Mouse (Mus musculus) forebrain, embryonic 13.5 days (tissue): ENCODE results near the gene Lhb. TPM values are rescaled to one million over a fixed set of nuclear protein-coding genes. Genes with fewer than 3 reads are reported as not detected.

Experiments
- ATAC-seq: fragments of 200-750 bp; cut with Nextera tagmentation; 2 replicates; pipeline ENCODE4 v1.8.0; 2017
- H3K27ac ChIP-seq: fragments of 300-500 bp; sonication (generic); 2 replicates; pipeline ENCODE4 v1.5.1; 2015; ENCODE audit warnings: inconsistent platforms, mild to moderate bottlenecking, moderate library complexity
- H3K27me3 ChIP-seq: fragments of 300-500 bp; sonication (generic); 2 replicates; pipeline ENCODE4 v1.6.1; 2015; ENCODE audit warnings: mild to moderate bottlenecking, inconsistent platforms
- H3K36me3 ChIP-seq: fragments of 300-500 bp; sonication (generic); 2 replicates; pipeline ENCODE4 v1.6.1; 2015; ENCODE audit warnings: mild to moderate bottlenecking, inconsistent platforms; ENCODE audit not compliant: poor library complexity, severe bottlenecking
- H3K4me1 ChIP-seq: fragments of 300-500 bp; sonication (generic); 2 replicates; pipeline ENCODE4 v1.6.1; 2015; ENCODE audit warnings: inconsistent platforms
- H3K4me2 ChIP-seq: fragments of 300-500 bp; sonication (generic); 2 replicates; pipeline ENCODE4 v1.6.1; 2015; ENCODE audit warnings: inconsistent platforms, mild to moderate bottlenecking, moderate library complexity
- H3K4me3 ChIP-seq: fragments of 300-500 bp; sonication (generic); 2 replicates; pipeline ENCODE4 v1.5.1; 2015; ENCODE audit warnings: mild to moderate bottlenecking, inconsistent platforms
- H3K9ac ChIP-seq: fragments of 300-500 bp; sonication (generic); 2 replicates; pipeline ENCODE4 v1.6.1; 2015; ENCODE audit warnings: mild to moderate bottlenecking, inconsistent platforms
- H3K9me3 ChIP-seq: fragments of 300-500 bp; sonication (generic); replicated peaks from 2 replicates; pipeline ENCODE4 v1.6.1; 2016; ENCODE audit warnings: inconsistent platforms
- WGBS: fragments of 180-500 bp; shearing (Covaris S2); methylation state at CpG from one replicate; pipeline ENCODE4 v1.1.7; 2015; 5-methylcytosine and 5-hydroxymethylcytosine counted together
- microRNA-seq: library from miRNA; unstranded; fragments of <30 nt; microRNA quantifications from one replicate; pipeline ENCODE4, GENCODE M21; 2016
- polyA plus RNA-seq: library from polyadenylated mRNA; unstranded; fragments of >200 nt; fragmentation: Nextera tagmentation; extraction: Ambion mirVana; gene quantifications from 2 replicates; pipeline ENCODE4 v1.2.1, GENCODE M21; 2015

The Lhb gene
- polyA plus RNA-seq, 1 experiment from 2014 or later, result 0.44 TPM

GRCm38 (mm10) chr7:45467090-45467670 lies 46.6 kb downstream of the Lhb start:
- H3K9me3 ChIP-seq, result no peaks in the 10 kb centered on the region
- no peak; the same call in none of the 2 replicates for ATAC-seq
- H3K4me3 ChIP-seq, result peak overlapping the region; percentile 92
- peak overlapping the region; percentile 95; the same call in 1 of the 2 replicates for H3K9ac ChIP-seq
- no peaks in the 10 kb centered on the region for H3K27me3 ChIP-seq
- H3K36me3 ChIP-seq, result peaks cover 35% of the 10 kb centered on the region
- no peak overlapping the region for H3K27ac ChIP-seq
- 36% methylated on average over 7 of the region's 7 CpGs for WGBS
- peaks cover 21% of the 10 kb centered on the region for H3K4me1 ChIP-seq
- peak overlapping the region; percentile 95 for H3K4me2 ChIP-seq

- Histone ChIP-seq H3K9ac (no peak overlapping the region), H3K27me3 (no peaks in the 10 kb centered on the region), H3K4me3 (no peak overlapping the region), H3K27ac (no peak overlapping the region), H3K9me3 (no peaks in the 10 kb centered on the region), H3K4me2 (no peak overlapping the region), H3K36me3 (no peaks in the 10 kb centered on the region), H3K4me1 (peaks cover 8% of the 10 kb centered on the region)
- ATAC-seq, result no peak
- 8% methylated on average over 3 of the region's 3 CpGs for WGBS
Observed at GRCm38 (mm10) chr7:45470869-45471268, 50.2 kb downstream of the Lhb start.

Small RNA genes within 50 kb of the gene (microRNA-seq; reads per million reads assigned to microRNA genes)
- gene Gm22133, result 0.80 reads per million

Other genes starting within 250 kb of the Lhb start
- not detected in 2 replicates for gene Gfy, start 241.3 kb upstream of the Lhb start, polyA plus RNA-seq
- gene Pth2, start 239.8 kb upstream of the Lhb start, polyA plus RNA-seq, result not detected in 2 replicates
- 0.87 and 0.93 TPM in 2 replicates for gene Ccdc155, start 215.9 kb upstream of the Lhb start, polyA plus RNA-seq
- 0.59 and 0.63 TPM in 2 replicates for gene Dkkl1, start 208.7 kb upstream of the Lhb start, polyA plus RNA-seq
- 181 and 198 TPM in 2 replicates for gene Tead2, start 205.1 kb upstream of the Lhb start, polyA plus RNA-seq
- 0.96 and 1.3 TPM in 2 replicates for gene Cd37, start 181.7 kb upstream of the Lhb start, polyA plus RNA-seq
- 0.11 and 0.23 TPM in 2 replicates for gene Slc6a16, start 179.7 kb upstream of the Lhb start, polyA plus RNA-seq
- not detected in 2 replicates for gene Slc6a21, start 143.3 kb upstream of the Lhb start, polyA plus RNA-seq
- 5.0 and 6.4 TPM in 2 replicates for gene Trpm4, start 87.0 kb upstream of the Lhb start, polyA plus RNA-seq
- gene Hrc, start 85.5 kb upstream of the Lhb start, polyA plus RNA-seq, result 0.06 TPM in 1 of 2 replicates, not detected in the other
- 12.0 and 12.7 TPM in 2 replicates for gene Ppfia3, start 53.8 kb upstream of the Lhb start, polyA plus RNA-seq
- gene Lin7b, start 50.2 kb upstream of the Lhb start, polyA plus RNA-seq, result 2.9 and 4.5 TPM in 2 replicates
- gene Snrnp70, start 25.1 kb upstream of the Lhb start, polyA plus RNA-seq, result 250 and 254 TPM in 2 replicates
- not detected in 2 replicates for gene Kcna7, start 15.2 kb upstream of the Lhb start, polyA plus RNA-seq
- not detected in 2 replicates for gene Ntf5, start 7.1 kb upstream of the Lhb start, polyA plus RNA-seq
- 20.9 and 23.0 TPM in 2 replicates for gene Gys1, start 14.0 kb downstream of the Lhb start, polyA plus RNA-seq
- gene Ruvbl2, start 17.3 kb downstream of the Lhb start, polyA plus RNA-seq, result 153 and 173 TPM in 2 replicates
- gene Ftl1, start 39.1 kb downstream of the Lhb start, polyA plus RNA-seq, result 6,730 and 6,791 TPM in 2 replicates
- 243 and 272 TPM in 2 replicates for gene Bax, start 46.1 kb downstream of the Lhb start, polyA plus RNA-seq
- gene Tulp2, start 61.1 kb downstream of the Lhb start, polyA plus RNA-seq, result 0.11 and 0.22 TPM in 2 replicates
- gene Gm45808, start 66.0 kb downstream of the Lhb start, polyA plus RNA-seq, result 0.26 TPM in 1 of 2 replicates, not detected in the other
- gene Dhdh, start 68.0 kb downstream of the Lhb start, polyA plus RNA-seq, result 2.7 and 3.1 TPM in 2 replicates
- 73.2 and 85.4 TPM in 2 replicates for gene Nucb1, start 89.6 kb downstream of the Lhb start, polyA plus RNA-seq
- 13.5 and 15.3 TPM in 2 replicates for gene Ppp1r15a, start 105.4 kb downstream of the Lhb start, polyA plus RNA-seq
- gene Plekha4, start 105.5 kb downstream of the Lhb start, polyA plus RNA-seq, result 0.28 and 0.50 TPM in 2 replicates
- gene Hsd17b14, start 134.1 kb downstream of the Lhb start, polyA plus RNA-seq, result 0.14 TPM in 1 of 2 replicates, not detected in the other
- gene Bcat2, start 149.3 kb downstream of the Lhb start, polyA plus RNA-seq, result 18.9 and 23.7 TPM in 2 replicates
- 0.19 TPM in 1 of 2 replicates, not detected in the other for gene Fgf21, start 194.7 kb downstream of the Lhb start, polyA plus RNA-seq
- not detected in 2 replicates for gene Fut1, start 196.5 kb downstream of the Lhb start, polyA plus RNA-seq
- gene Izumo1, start 201.0 kb downstream of the Lhb start, polyA plus RNA-seq, result 0.10 TPM in 1 of 2 replicates, not detected in the other
- gene Rasip1, start 206.7 kb downstream of the Lhb start, polyA plus RNA-seq, result 5.7 TPM in 2 replicates
- gene Mamstr, start 219.2 kb downstream of the Lhb start, polyA plus RNA-seq, result 1.8 and 3.8 TPM in 2 replicates
- gene Fut2, start 245.6 kb downstream of the Lhb start, polyA plus RNA-seq, result 0.25 TPM in 1 of 2 replicates, not detected in the other